Mouse (Mus musculus) liver, adult 10 weeks (tissue): ENCODE data around the gene Gm8374. TPM values are rescaled to one million over a fixed set of nuclear protein-coding genes. Genes with fewer than 3 reads are reported as not detected.

Experiments
- polyA plus RNA-seq: library from polyadenylated mRNA; stranded (reverse); fragments of 350-450 nt; fragmentation: Illumina TruSeq; extraction: RNeasy Lipid Tissue Mini Kit (QIAGEN cat#74804); gene quantifications from one replicate; pipeline ENCODE4 v1.2.3, GENCODE M21; 2014; ENCODE audit warnings: low read depth, low replicate concordance

Gm8374 gene
- polyA plus RNA-seq, result not detected

GRCm38 (mm10) chr14:7365034-7365433, at the start of gene Gm8374:
Gene Gm8374, minus strand, starts transcription at chr14:7365134.

GRCm38 (mm10) chr14:7332295-7332694, 32.6 kb downstream of the Gm8374 start, which contains the start of gene Gm5797:
Gene Gm5797, minus strand, starts transcription at chr14:7332395.

GRCm38 (mm10) chr14:7314661-7315060, 50.3 kb downstream of the Gm8374 start, which contains the start of gene Gm3739:
Gene Gm3739, minus strand, starts transcription at chr14:7315049.

Other genes with a start within 250 kb of the Gm8374 start
- gene Gm6676, start 239.7 kb downstream of the Gm8374 start, polyA plus RNA-seq, result not detected
- gene Gm3512, start 190.6 kb downstream of the Gm8374 start, polyA plus RNA-seq, result not detected
- gene Gm16434, start 170.6 kb downstream of the Gm8374 start, polyA plus RNA-seq, result not detected
- not detected for gene Gm3727, start 100.4 kb downstream of the Gm8374 start, polyA plus RNA-seq
- gene Gm3739, start 50.1 kb downstream of the Gm8374 start, polyA plus RNA-seq, result not detected
- gene Gm5797, start 32.7 kb downstream of the Gm8374 start, polyA plus RNA-seq, result not detected
- gene Gm3755, start 85.8 kb upstream of the Gm8374 start, polyA plus RNA-seq, result not detected
- gene Gm3752, start 118.6 kb upstream of the Gm8374 start, polyA plus RNA-seq, result not detected
- not detected for gene Gm3558, start 203.4 kb upstream of the Gm8374 start, polyA plus RNA-seq
- not detected for gene Gm10338, start 230.5 kb upstream of the Gm8374 start, polyA plus RNA-seq